Mouse (Mus musculus): Measurements from ENCODE around the gene Pcnx2.

The Pcnx2 gene

GRCm38 (mm10) chr8:125757106-125757496 is 141.0 kb downstream of the Pcnx2 start:
- DNase-seq (ENCODE audit: low spot score in 2 of 2), result no peak

- DNase-seq (ENCODE audit: low spot score in 2 of 2), result no peak
Measured at GRCm38 (mm10) chr8:125756391-125757105, 141.6 kb downstream of the Pcnx2 start.

GRCm38 (mm10) chr8:125755896-125756295 is 142.2 kb downstream of the Pcnx2 start:
- no peak for DNase-seq (ENCODE audit: low spot score in 2 of 2)

- no peak for DNase-seq (ENCODE audit: low spot score in 2 of 2)
Measured at GRCm38 (mm10) chr8:125750846-125751245, 147.3 kb downstream of the Pcnx2 start.

- no peak for DNase-seq (ENCODE audit: low spot score in 2 of 2)
Measured at GRCm38 (mm10) chr8:125747390-125747789, 150.7 kb downstream of the Pcnx2 start.

GRCm38 (mm10) chr8:125744914-125745576 is 153.1 kb downstream of the Pcnx2 start:
- no peak for DNase-seq (ENCODE audit: low spot score in 2 of 2)

GRCm38 (mm10) chr8:125742406-125742805 is 155.7 kb downstream of the Pcnx2 start:
- DNase-seq (ENCODE audit: low spot score in 2 of 2), result no peak

GRCm38 (mm10) chr8:125741855-125742254 is 156.3 kb downstream of the Pcnx2 start:
- DNase-seq (ENCODE audit: low spot score in 2 of 2), result no peak

GRCm38 (mm10) chr8:125741377-125741776 is 156.7 kb downstream of the Pcnx2 start:
- no peak for DNase-seq (ENCODE audit: low spot score in 2 of 2)

GRCm38 (mm10) chr8:125740655-125741054 is 157.5 kb downstream of the Pcnx2 start:
- DNase-seq (ENCODE audit: low spot score in 2 of 2), result no peak

GRCm38 (mm10) chr8:125738956-125739355 is 159.2 kb downstream of the Pcnx2 start:
- no peak for DNase-seq (ENCODE audit: low spot score in 2 of 2)

- DNase-seq (ENCODE audit: low spot score in 2 of 2), result peak; percentile 68 to 75
Measured at GRCm38 (mm10) chr8:125733964-125734956, 163.9 kb downstream of the Pcnx2 start.

- DNase-seq (ENCODE audit: low spot score in 2 of 2), result no peak
Measured at GRCm38 (mm10) chr8:125729746-125730145, 168.4 kb downstream of the Pcnx2 start, which contains the start of gene Ntpcr. Ntpcr (plus strand) TSS chr8:125729963.

- DNase-seq (ENCODE audit: low spot score in 2 of 2), result no peak
Measured at GRCm38 (mm10) chr8:125727797-125728196, 170.3 kb downstream of the Pcnx2 start.

GRCm38 (mm10) chr8:125726986-125727385 is 171.1 kb downstream of the Pcnx2 start:
- no peak for DNase-seq (ENCODE audit: low spot score in 2 of 2)

GRCm38 (mm10) chr8:125726143-125726542 is 172.0 kb downstream of the Pcnx2 start:
- no peak for DNase-seq (ENCODE audit: low spot score in 2 of 2)

- no peak for DNase-seq (ENCODE audit: low spot score in 2 of 2)
Measured at GRCm38 (mm10) chr8:125725037-125725820, 172.9 kb downstream of the Pcnx2 start.

- DNase-seq (ENCODE audit: low spot score in 2 of 2), result no peak
Measured at GRCm38 (mm10) chr8:125723437-125723836, 174.7 kb downstream of the Pcnx2 start.

GRCm38 (mm10) chr8:125722675-125723074 is 175.4 kb downstream of the Pcnx2 start:
- no peak for DNase-seq (ENCODE audit: low spot score in 2 of 2)

- no peak for DNase-seq (ENCODE audit: low spot score in 2 of 2)
Measured at GRCm38 (mm10) chr8:125718914-125719313, 179.2 kb downstream of the Pcnx2 start.

GRCm38 (mm10) chr8:125716613-125717012 is 181.5 kb downstream of the Pcnx2 start:
- DNase-seq (ENCODE audit: low spot score in 2 of 2), result no peak

Measured in spleen, postnatal 14 days (tissue).